Mouse (Mus musculus): ENCODE data around the gene Acox2.

- TF ChIP-seq POLR2A (IDR thresholded peaks at IDR 0.05; ENCODE audit: low read depth, low read length) (no peak), CTCF (IDR thresholded peaks at IDR 0.05; ENCODE audit: borderline replicate concordance, insufficient read depth, low read length) (no peak)
These were observed 68.6 kb downstream of the Acox2 start for GRCm38 (mm10) chr14:8190556-8190955.

Measured in embryonic fibroblast, embryonic 13.5 days (primary cell).